Mouse (Mus musculus) forebrain, postnatal 0 days (tissue): ENCODE data around the gene Uba2. TPM values are rescaled to one million over a fixed set of nuclear protein-coding genes. Genes with fewer than 3 reads are reported as not detected.

Source experiments
- ATAC-seq: fragments of 200-750 bp; cut with Nextera tagmentation; 2 replicates; pipeline ENCODE4 v1.8.0; 2017; ENCODE audit warnings: mild to moderate bottlenecking, moderate library complexity
- DNase-seq: peaks from one replicate; pipeline ENCODE4 v3.0.0-alpha.2; 2015
- H3K27ac ChIP-seq: fragments of 300-500 bp; sonication (generic); 2 replicates; pipeline ENCODE4 v1.5.1; 2014; ENCODE audit warnings: low read depth, mild to moderate bottlenecking, antibody characterized with exemption, low read length, moderate library complexity, mixed read lengths
- H3K27me3 ChIP-seq: fragments of 300-500 bp; sonication (generic); 2 replicates; pipeline ENCODE4 v1.6.1; 2014; ENCODE audit warnings: mild to moderate bottlenecking, low read length, mixed read lengths; ENCODE audit not compliant: insufficient read depth
- H3K36me3 ChIP-seq: fragments of 300-500 bp; sonication (generic); 2 replicates; pipeline ENCODE4 v1.6.1; 2014; ENCODE audit warnings: mild to moderate bottlenecking, moderate library complexity; ENCODE audit not compliant: insufficient read depth
- H3K4me1 ChIP-seq: fragments of 300-500 bp; sonication (generic); 2 replicates; pipeline ENCODE4 v1.6.1; 2014; ENCODE audit warnings: antibody characterized with exemption; ENCODE audit not compliant: insufficient read depth
- H3K4me2 ChIP-seq: fragments of 300-500 bp; sonication (generic); 2 replicates; pipeline ENCODE4 v1.6.1; 2014; ENCODE audit warnings: low read depth, mild to moderate bottlenecking, moderate library complexity
- H3K4me3 ChIP-seq: fragments of 300-500 bp; sonication (generic); 2 replicates; pipeline ENCODE4 v1.5.1; 2014; ENCODE audit warnings: low read depth, low read length, mixed read lengths
- H3K9ac ChIP-seq: fragments of 300-500 bp; sonication (generic); 2 replicates; pipeline ENCODE4 v1.6.1; 2014; ENCODE audit warnings: mild to moderate bottlenecking
- H3K9me3 ChIP-seq: fragments of 300-500 bp; sonication (generic); 2 replicates; pipeline ENCODE4 v1.6.1; 2016; ENCODE audit warnings: low read length
- CTCF ChIP-seq: sonication (generic); IDR thresholded peaks from 2 replicates; pipeline ENCODE4 v1.5.1; 2016; ENCODE audit warnings: antibody characterized with exemption, control low read depth, low read depth
- WGBS: fragments of 180-500 bp; shearing (Covaris S2); extraction: QIAGEN DNeasy Blood & Tissue Kit; methylation state at CpG from one replicate; pipeline ENCODE4 v1.1.7; 2014; 5-methylcytosine and 5-hydroxymethylcytosine counted together
- polyA plus RNA-seq: library from polyadenylated mRNA; unstranded; fragments of >200 nt; fragmentation: Nextera tagmentation; extraction: Ambion mirVana; gene quantifications from 2 replicates; pipeline ENCODE4 v1.2.1, GENCODE M21; 2015
- total RNA-seq: library from RNA; depleted of rRNA; stranded (reverse); fragments of >200 nt; gene quantifications from 2 replicates; pipeline ENCODE4 v1.2.3, GENCODE M21; 2014

The Uba2 gene
- total and polyA plus RNA-seq, 2 experiments from 2014 or later = 123 to 179 TPM

GRCm38 (mm10) chr7:34141123-34141522, 28.3 kb downstream of the Uba2 start:
- H3K4me2 ChIP-seq = no peak overlapping the region
- H3K9me3 ChIP-seq = no peaks in the 10 kb centered on the region
- whole genome bisulfite sequencing = 89% methylated on average over 13 of the region's 13 CpGs
- ATAC-seq (peak; percentile 20; the same call in 1 of the 2 replicates), DNase-seq (no peak)
- no peak for TF ChIP-seq CTCF
- no peaks in the 10 kb centered on the region for H3K27me3 ChIP-seq
- H3K4me3 ChIP-seq = no peak overlapping the region
- H3K9ac ChIP-seq = no peak overlapping the region
- H3K4me1 ChIP-seq = no peaks in the 10 kb centered on the region
- peaks cover 58% of the 10 kb centered on the region for H3K36me3 ChIP-seq
- H3K27ac ChIP-seq = no peak overlapping the region

GRCm38 (mm10) chr7:34139493-34139892, 29.9 kb downstream of the Uba2 start:
- H3K4me1 ChIP-seq = no peaks in the 10 kb centered on the region
- no peak for TF ChIP-seq CTCF
- H3K4me3 ChIP-seq = no peak overlapping the region
- WGBS = 94% methylated on average over 6 of the region's 6 CpGs
- DNase-seq = no peak
- H3K27me3 ChIP-seq = no peaks in the 10 kb centered on the region
- H3K27ac ChIP-seq = no peak overlapping the region
- H3K9ac ChIP-seq = no peak overlapping the region
- no peak for ATAC-seq
- H3K9me3 ChIP-seq = no peaks in the 10 kb centered on the region
- no peak overlapping the region for H3K4me2 ChIP-seq
- peaks cover 43% of the 10 kb centered on the region for H3K36me3 ChIP-seq

DNA sequence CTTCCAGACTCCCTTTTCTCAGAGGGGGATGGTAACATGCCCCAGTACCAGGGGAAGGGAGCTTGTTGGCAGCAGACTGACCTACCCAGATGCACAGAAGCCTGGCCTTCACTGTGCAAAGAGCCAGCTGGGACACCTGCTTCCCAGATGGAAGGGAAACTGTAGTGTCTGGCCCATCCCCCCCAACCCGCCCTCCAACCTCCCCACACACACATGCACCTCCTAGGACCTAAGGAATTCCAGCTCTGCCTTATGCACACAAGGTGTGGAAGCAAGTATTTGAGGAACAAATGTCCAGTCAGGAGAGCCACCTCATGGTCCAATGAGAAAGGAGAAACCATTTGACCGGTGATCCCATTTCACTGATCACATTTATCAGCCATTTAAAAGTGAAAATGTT, 35.1 kb downstream of the Uba2 start:
- Histone ChIP-seq H3K4me1 (peaks cover 13% of the 10 kb centered on the region), H3K4me3 (no peak overlapping the region), H3K9ac (no peak overlapping the region), H3K9me3 (no peaks in the 10 kb centered on the region), H3K36me3 (no peaks in the 10 kb centered on the region), H3K27me3 (no peaks in the 10 kb centered on the region), H3K27ac (no peak overlapping the region), H3K4me2 (no peak overlapping the region)
- DNase-seq (no peak), ATAC-seq (no peak)
- TF ChIP-seq CTCF = no peak
- WGBS = 87% methylated on average over 2 of the region's 2 CpGs

GRCm38 (mm10) chr7:34133117-34133762, 36.2 kb downstream of the Uba2 start, which contains the start of gene Wtip:
Wtip (minus strand) TSS chr7:34133268.
- peak; percentile 87 for DNase-seq
- Histone ChIP-seq H3K27me3 (no peaks in the 10 kb centered on the region), H3K4me3 (peak within 1 kb of the TSS; percentile 84), H3K36me3 (no peaks in the 10 kb centered on the region), H3K27ac (peak within 1 kb of the TSS; percentile 80), H3K9me3 (no peaks in the 10 kb centered on the region), H3K9ac (peak within 1 kb of the TSS; percentile 78), H3K4me1 (peaks cover 13% of the 10 kb centered on the region), H3K4me2 (peak within 1 kb of the TSS; percentile 64)
- ATAC-seq = peak; percentile 84
- no peak for TF ChIP-seq CTCF
- WGBS = under 1% methylated on average over 45 of the region's 65 CpGs

GRCm38 (mm10) chr7:34132355-34133079, 36.9 kb downstream of the Uba2 start:
- H3K9ac ChIP-seq = peak overlapping the region; percentile 78
- H3K36me3 ChIP-seq = no peaks in the 10 kb centered on the region
- peak overlapping the region; percentile 80 for H3K27ac ChIP-seq
- H3K4me3 ChIP-seq = peak overlapping the region; percentile 84
- H3K9me3 ChIP-seq = no peaks in the 10 kb centered on the region
- peak; percentile 49 for DNase-seq
- H3K4me1 ChIP-seq = peaks cover 13% of the 10 kb centered on the region
- H3K4me2 ChIP-seq = peak overlapping the region; percentile 64
- ATAC-seq = peak; percentile 72
- no peak for TF ChIP-seq CTCF
- 2% methylated on average over 60 of the region's 116 CpGs for WGBS
- H3K27me3 ChIP-seq = no peaks in the 10 kb centered on the region

GRCm38 (mm10) chr7:34131959-34132354, 37.4 kb downstream of the Uba2 start:
- Histone ChIP-seq H3K27me3 (no peaks in the 10 kb centered on the region), H3K36me3 (no peaks in the 10 kb centered on the region), H3K9ac (peak overlapping the region; percentile 78), H3K27ac (no peak overlapping the region), H3K4me1 (peaks cover 13% of the 10 kb centered on the region), H3K9me3 (no peaks in the 10 kb centered on the region), H3K4me3 (peak overlapping the region; percentile 84), H3K4me2 (peak overlapping the region; percentile 64)
- DNase-seq = no peak
- 9% methylated on average over 3 of the region's 3 CpGs for WGBS
- TF ChIP-seq CTCF = no peak
- no peak for ATAC-seq

DNA sequence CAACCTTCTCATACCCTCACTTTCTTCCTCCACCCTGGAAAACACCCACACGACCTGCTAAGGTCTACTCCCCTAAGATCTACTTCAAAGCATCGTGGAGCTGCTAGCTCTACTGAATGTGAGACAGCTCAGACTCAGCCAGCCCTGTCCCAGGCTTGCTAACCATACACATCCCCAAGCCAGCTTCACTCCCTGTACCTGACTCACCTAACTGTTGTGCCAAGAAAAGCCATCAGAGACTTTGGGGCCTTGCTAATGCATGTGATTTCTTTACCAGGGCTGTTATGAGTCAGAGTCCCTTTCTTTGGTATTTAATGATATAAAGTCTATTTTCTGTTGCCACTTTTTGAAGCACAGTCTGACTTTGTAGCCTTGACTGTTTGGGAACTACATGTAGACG, 38.3 kb downstream of the Uba2 start:
- no peak overlapping the region for H3K9ac ChIP-seq
- H3K27ac ChIP-seq = no peak overlapping the region
- ATAC-seq (no peak), DNase-seq (no peak)
- 80% methylated on average over 3 of the region's 3 CpGs for WGBS
- H3K4me1 ChIP-seq = peaks cover 13% of the 10 kb centered on the region
- H3K36me3 ChIP-seq = no peaks in the 10 kb centered on the region
- no peak overlapping the region for H3K4me3 ChIP-seq
- H3K27me3 ChIP-seq = no peaks in the 10 kb centered on the region
- no peaks in the 10 kb centered on the region for H3K9me3 ChIP-seq
- no peak for TF ChIP-seq CTCF
- H3K4me2 ChIP-seq = 0 out of 2 replicates have a peak overlapping the region, but pooled peaks have one; percentile 64
